Mouse (Mus musculus): ENCODE data around the gene Rasl10a.

GRCm38 (mm10) chr11:5040585-5040984, 17.3 kb upstream of the Rasl10a start:
- TF ChIP-seq CTCF (IDR thresholded peaks at IDR 0.05; ENCODE audit: low read depth) (no peak), EP300 (IDR thresholded peaks at IDR 0.05; ENCODE audit: low read depth) (no peak)
